Mouse (Mus musculus) MEL-GATA-1-ER (cell line): ENCODE data around the gene Sfxn5.

Source experiments
- DNase-seq: peaks from one replicate; pipeline ENCODE4 v3.0.0-alpha.2; 2012; ENCODE audit warnings: low read depth; ENCODE audit errors: extremely low read depth

Gene Sfxn5

DNA sequence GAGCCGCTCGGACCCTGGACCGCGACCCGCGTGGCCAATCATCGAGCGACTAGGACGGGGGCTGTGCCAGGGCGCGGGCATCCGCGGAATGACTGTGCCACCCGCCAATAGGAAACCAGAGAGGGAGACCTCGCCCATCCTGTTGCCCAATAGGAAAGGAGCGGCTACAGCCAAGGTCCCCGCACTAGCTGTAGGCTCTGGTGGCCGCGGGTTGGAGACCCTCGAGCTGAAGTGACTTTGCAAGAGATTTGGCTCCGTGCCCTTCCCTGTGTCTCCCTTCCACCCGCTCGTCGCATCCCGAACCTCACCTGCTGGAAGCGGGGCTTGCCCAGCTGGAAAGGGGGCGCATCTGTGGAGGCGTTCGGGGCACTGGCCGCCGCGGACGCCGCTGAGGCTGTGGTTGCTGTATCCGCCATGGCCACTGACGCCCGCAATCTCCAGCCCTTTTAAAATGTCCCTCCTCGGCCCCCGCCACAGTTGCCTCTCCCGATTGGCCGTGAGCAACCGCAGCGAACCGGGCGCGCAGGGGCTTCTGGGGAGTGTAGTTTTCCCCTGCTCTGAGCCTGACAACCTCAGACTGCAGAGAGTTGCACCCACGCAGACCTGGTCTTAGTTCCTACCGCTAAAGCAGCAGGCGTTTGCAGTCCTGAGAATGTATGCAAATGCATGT, at the start of gene Sfxn5:
TSS of gene Sfxn5 (minus strand) at position 423 of the 670 bp plus-strand sequence.
- DNase-seq, result peak; percentile 85

DNA sequence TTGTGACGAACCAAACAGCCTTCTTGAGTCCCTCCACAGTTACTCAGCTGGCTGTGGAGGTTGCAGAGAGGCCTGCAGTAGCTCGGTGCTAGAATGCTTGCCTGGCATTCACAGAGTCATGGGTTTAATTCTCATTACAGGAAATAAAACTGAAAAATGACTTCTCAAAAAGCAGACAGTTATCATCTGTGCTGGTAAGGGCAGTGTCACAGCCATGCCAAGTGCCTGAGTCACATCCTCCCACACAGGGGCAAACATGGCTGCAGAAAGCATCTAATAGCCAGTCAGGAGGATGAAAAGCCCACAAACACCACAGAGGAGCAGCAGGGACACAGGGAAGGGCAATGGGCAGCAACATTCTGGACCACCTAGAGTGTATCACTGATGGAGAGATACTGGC, 49.6 kb upstream of the Sfxn5 start:
- no peak for DNase-seq

DNA sequence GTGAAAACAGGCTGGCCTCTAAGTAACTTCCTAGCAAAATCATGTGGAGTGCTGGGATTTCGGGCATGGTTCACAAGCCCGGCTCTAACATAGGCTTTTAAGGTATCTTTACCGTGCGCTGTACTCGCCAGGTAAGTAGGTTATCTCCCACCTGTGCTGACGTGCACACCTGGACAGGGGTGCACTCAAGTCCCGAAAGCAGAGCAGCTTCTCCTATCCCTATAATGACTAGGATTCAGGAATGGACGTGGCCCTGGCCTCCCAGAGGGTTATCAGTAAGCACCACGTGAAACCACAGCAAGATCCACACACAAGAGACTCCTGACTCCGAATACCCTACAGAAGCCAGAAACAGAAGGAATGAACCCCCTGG, 48.4 kb upstream of the Sfxn5 start:
- DNase-seq, result no peak

DNA sequence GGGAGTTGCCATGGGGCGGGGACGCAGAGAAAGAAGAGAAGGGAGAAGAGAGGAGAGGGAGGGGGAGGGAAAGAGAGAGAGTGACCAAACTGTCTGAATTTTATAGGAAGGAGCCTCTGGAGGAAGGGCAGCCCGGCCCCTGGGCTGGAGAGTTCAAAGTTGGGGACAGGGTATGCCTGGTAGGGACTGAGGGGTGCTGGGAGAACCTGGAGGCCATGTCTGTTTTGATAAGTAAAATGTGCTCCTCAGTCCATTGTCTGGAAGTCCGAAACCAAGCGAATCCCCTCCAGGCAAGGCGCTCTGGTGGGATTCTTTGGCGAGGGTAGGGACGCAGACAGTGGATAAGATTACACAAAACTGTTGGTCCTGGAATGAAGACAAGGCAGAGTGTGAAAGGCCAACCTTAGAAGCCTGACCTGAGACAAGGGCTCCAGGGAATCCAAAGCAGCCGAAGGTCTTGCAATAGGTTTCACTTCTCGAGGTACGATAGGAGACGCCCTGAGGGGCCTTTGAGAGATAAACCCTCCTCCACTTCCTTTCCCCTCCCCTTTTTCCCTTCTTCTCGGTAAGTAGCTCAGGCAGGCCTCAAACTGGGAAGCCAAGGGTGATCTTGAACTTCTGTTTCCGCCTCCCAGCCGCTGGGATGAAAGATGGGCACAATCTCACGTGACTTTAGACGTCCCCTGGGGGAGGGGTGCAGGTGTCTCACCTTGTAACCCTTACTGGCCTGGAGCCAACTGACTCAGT, 47.9 kb upstream of the Sfxn5 start:
- peak; percentile 74 for DNase-seq

DNA sequence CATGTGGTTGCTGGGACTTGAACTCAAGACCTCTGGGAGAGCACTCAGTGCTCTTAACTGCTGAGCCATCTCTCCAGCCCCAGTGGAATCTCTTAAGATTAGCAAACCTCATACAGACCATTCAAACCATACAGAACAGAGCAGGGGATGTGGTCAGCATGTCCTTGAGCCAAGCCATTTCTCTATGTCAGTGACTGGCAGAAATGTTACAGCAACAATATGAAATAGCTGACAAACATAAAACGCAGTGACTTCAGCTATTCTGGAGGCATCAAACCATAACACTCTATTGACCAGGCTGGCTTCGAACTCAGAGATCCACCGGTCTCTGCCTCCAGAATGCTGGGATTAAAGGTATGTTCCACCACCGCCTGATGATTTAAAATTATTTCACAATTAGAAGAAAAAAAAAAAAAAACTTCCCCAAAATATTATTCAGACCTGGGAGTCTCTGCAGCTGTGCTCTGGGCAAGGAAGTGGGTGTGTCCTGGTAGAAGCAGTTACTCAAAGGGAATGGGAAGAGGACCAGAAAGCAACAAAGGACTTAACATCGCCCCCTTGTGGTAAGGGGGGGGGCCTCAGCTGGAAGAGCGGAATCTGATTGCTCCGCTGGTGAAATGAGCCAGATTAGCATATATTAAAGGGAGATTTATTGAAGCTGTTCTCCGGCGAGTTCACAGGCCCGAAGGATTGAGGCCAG, 47.1 kb upstream of the Sfxn5 start:
- DNase-seq, result peak; percentile 85

DNA sequence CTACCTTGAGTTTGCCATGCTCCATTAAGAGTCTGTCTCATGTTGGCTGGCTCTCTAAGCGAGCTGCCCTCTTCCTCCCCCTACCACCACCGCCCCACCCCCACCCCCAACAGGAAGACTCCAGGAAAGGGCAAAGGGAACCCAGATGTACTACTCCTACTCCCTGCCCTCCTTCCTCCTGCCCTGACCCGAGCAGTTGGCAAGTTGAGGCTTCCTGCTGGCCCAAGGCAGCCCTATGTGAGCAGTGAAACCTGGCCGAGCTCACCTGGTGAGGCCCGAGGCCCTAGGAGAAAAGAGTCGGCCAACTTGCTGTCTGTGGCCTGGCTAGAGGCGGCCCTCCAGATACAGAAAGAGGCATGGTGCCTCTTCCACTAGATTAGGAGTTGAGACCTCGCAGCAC, 45.4 kb upstream of the Sfxn5 start:
- no peak for DNase-seq

DNA sequence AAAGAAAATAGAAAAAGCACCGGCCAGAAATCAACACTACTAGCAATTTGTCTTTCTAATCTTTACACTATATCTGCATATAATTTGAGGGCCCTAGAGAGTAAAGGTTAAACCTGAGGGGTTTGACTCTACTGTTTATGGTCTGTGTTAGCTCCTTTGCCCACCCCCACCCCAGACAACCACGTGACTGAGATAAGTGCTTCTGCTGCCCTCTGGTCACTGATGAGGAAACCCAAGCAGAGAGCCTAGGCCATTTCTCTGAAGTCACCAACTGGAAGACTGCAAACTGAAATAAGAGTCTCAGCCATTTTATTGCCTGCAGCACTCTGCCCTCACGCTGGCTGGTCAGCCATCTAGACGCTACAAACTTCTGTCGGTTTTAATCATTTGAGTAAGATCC, 44.7 kb upstream of the Sfxn5 start:
- no peak for DNase-seq

DNA sequence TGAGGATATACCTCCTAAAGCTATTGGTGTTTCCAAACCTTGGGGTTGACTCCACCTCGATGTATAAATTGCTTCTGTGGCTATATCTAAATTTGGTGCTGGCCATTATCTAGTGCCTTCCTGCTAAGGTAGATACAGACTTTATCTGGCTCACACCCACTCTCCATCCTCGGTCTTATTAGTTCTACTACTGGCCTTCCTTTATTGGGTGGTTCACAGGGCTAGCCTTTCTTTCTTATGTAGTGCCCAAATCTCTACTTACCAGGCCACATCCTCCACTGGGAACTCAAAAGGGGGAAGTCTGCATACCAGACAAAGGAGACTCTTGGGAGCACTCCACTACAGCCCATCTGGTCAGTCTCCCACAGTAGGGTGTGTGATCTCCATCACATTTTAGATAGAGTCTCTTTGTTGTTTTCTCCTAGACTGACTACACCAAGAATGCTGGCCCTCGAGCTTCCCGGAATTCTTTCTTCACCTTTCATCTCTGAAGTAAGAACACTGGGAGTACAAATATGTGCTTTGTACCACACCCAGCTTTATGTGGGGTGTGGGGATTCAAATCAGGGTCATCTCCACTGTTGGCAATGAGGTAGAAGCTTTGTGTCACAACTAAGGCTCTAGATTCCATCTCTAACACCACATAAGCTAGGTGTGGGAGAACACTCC, 44.0 kb upstream of the Sfxn5 start:
- peak; percentile 50 for DNase-seq

DNA sequence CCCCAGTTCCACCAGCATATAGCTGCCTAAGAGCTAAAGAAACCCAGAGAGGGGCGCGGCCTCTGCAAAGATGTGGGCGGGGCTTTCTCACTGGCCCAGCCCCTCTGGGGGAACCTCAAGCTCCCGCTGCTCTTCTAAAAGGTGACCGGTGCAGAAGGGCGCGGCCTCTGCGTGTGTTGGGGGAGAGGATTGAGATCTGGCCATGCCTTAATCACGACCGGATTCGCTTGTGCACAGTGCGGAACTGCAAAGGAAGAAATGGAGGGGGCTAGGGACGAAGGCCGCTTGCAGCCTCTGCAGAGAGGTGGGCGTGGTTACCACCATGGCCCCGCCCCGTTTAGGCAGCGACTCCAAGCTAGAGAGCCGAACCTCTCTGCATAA, 41.5 kb upstream of the Sfxn5 start:
- peak; percentile 75 for DNase-seq

DNA sequence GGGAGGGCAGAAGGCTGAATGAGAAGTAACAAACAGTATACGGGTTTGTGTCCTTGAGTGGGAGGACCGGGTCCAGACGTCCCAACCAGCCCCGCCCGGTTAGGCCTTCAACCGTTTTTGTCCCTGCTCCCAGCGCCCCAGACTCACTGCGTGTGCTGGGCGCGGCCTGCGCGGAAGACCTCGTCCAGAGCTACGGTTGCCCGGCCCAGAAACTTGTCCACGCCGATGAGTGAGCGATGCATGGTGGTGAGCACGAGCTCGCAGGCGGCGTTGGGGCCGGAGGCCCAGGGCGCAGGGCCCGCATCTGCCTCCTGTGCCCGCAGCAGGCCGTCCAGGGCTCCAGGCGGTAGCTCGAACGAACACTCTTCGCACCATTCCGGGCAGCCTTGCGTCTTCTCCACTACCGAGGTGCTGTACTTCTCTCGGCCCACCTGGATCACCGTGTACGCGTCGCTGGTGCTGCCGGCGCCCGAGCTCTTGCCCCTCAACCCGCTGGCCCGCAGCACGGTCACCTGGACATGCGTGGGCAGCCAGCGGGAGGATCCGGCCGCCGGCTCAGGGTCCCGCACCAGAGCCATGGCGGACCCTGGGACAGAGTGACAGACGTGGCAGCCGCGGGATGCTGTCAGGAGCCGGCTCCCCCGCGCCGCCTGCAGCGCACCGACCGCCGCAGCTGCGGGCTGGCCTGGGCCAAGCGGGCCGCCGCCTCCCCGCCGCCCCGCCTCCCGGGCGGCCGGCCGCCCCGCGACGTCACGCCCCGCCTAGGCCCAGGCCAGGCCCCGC, 40.9 kb upstream of the Sfxn5 start, which contains the start of gene Rab11fip5:
TSS of gene Rab11fip5 (minus strand) at position 684 of the 783 bp plus-strand sequence.
- no peak for DNase-seq

DNA sequence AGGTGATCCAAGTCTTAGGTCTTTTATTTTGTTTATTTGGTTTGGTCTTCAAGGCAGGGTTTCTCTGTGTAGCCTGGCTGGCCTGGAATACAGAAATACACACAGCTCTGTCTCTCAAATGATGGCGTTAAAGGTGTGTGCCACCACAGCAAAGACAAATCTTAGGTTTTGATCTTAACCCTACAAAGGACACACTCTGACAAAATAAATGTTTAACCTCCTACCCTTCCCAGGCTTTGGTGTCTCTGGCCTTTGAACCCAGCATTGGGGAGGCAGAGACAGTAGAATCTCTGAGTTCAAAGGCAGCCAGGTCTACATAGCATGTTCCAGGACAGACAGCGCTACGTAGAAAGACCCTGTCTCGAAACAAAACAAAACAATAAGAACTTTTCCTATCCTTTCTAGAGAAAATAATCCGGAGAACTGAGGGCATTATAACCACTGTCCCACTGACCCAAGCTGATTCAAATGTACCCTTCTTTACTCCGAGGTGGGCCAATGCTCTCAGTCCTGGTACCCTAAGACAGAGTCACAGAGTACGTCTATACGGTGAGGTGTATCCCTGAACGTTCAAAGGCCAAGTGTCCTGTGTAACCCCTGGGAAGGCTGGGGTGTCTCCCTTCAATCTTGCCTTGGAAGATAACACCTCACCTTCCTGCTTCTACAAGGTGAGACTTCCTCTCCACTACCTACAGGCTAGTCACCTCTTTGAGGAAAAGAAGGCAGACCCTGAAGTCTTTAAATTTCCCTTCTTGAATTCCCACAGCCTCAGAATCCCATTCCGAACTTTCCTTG, 40.0 kb upstream of the Sfxn5 start:
- no peak for DNase-seq

DNA sequence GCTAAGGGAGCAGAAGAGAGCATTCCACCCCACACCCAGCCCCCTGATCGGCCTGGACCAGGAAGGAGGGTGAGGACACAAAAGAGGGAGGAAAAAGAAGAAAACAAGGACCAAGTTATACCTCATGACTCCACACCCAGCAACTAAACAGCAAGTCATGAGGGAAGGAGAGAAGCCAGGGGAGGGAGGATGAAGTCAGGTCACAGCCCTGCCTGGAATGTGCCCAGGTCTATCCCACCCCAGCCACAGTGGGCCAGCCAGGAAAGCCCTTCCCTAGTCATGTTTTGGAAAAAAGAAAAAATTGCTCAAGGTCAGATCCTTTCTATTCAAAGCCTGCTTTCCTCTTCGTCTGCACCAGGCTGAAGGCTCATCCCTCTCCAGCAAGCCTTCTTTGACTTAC, 39.3 kb upstream of the Sfxn5 start:
- DNase-seq, result no peak

DNA sequence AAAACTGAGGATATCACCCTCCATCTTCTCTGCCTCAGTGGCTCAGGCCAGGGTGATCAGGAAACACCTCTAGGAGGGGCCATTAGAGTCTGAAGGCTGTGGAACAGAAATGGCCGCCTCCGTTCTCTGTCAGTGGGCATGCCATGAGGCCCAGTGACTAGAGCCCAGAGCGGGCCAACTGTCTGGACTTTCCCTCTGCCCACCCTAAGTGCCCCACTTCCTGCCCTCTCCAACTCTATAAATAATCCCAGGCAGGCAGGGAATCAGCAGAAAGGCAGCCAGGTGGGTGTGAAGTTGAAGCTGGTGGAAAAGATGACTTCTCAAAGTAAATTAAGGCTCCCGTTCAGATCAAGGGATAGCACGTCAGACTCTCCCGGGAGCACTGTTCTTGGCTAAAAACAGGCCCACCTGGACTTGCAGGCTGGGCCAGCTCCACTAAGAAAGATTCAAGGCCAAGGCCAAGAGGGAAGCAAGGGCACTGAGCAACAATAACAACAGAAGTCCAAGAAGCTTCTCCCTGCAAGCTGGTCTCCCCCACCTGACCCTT, 38.7 kb upstream of the Sfxn5 start:
- no peak for DNase-seq

DNA sequence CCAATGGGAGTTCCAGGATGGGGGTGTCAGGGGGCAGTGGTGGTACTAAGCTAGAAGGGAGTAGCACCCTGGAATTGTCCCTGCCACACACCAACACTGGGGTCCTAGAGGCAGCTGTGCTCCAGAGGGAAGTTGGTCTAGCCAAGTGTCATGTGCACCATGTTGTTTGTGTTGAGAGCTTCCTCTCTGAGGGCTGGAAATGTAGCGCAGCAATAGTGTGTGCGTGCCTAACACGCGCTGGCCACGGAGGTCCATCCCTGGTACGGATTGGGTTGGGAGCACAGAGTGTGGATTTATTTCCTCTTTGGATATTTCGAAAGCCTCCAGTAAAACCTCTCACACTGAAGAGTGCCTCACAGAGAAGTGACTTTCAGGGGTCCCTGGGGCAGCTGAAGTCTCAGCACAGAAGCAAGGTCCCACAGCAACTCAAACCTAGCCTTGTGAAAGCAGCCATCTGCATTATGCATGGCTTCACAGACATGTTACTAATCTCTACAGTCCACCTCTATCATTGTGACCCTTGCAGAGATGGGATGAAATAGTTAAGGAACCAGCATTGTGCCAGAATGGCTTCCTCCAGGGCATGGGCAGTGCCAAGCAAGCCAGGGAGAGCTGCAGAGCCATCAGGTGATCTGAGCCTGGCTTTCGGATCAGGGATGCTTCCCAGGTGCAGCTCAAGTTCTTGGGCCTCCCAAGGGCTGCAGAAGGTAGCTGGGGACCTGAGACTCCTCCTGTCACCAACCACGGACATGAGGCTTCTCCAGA, 37.6 kb upstream of the Sfxn5 start:
- no peak for DNase-seq

DNA sequence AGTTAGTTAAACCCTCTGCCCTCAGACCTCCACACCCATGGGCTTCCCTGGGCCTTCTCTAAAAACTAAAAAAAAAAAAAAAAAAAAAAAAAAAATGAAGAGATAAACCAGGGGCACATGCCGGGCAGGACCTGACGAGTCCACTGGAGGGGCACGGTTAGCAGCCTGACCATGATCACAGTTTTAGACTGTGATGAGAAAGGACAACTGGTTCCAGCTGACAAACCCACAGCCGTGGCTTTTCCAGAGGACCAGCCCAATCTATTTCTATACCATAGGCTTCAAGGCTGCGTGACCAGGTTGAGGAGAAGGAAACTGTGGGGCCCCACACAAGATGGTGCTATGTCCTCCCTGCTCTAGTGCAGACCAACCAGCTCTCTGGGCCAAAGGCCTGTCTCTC, 36.8 kb upstream of the Sfxn5 start:
- DNase-seq, result no peak

DNA sequence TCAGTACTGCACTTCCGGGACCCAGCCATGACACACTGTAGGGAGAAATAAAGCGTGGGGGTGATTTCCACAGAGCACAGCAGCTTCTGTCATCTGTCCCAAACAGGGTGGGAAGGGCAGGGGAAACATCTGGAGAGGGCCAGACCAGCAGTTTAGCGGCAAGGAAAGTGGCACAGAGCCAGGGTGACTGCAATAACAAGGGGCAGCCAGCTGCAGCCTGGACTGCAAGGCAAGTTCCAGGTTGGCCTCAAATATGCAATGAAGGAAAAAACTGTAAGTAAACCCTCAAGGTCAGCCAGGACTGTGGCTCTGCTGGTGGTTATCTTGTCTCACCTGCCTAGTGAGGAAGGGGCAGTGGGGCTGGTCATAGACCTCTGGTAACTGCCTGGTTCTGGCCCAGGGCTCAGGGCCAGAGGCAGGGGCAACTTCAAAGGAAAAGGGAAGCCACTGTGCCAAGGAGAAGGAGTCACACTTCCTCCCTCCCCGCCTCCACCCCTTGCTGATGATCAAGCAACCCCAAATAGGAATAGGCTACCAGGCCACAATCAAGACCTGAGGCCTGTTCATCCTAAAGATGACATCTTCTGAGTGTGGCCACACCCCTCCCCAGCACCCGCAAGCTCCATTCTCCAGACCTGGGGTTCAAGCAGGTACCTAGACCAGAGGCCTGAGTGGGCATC, 36.1 kb upstream of the Sfxn5 start:
- DNase-seq, result no peak

DNA sequence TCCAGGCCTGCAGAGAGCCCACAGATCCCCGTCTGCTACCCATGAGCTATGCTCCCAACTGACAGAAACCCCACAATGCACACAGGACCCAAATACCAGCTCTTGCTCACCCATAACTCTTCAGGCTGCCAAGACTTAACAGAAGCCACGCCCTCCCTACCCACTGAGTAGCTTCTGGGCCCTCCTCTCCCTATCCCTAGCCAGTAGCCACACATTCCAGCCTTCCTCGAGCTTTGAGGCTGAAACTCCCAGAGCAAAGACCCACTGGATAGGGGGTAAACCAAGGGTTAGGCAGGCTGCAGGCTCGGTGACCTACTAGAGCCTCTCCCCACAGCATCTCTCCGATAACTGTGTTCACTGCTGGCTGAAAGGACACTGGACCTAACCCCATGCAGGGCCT, 35.5 kb upstream of the Sfxn5 start:
- no peak for DNase-seq

DNA sequence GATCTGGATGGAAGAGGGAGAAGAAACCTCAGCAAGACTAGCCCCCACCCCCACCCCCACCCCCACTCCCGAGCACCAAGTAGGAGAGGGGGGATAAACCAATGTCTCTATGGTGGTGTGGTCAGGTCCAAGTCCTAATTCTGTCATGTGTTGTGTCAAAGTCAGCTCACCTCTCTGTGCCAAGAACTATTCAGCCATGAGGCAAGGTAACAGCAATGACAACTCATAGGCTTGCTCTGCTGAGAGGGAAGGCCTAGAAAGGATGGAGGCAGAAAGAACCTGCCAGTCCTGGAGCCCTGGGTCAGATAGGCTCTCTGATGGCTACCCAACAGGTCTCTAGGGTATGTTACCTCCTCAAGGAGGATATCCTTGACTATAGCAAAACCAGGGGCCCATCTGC, 34.9 kb upstream of the Sfxn5 start:
- no peak for DNase-seq

DNA sequence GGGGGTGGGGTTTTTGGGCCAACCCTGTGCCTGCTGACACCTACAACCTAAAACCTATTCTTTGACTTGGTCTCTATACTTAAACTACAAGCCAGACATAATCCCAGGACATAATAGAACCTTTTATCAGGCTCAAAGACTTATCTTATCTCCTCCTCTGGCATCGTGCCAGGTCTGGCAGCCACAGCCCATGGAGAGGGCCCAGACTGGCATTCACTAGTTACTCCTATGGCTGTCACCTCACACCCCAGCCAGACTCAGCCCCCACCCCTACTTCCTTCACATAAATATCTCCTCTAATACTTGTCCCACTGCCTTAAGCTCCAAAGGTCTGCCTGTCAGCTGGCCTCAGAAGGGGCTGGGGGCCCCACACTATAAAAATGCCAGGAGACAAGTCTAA, 33.2 kb upstream of the Sfxn5 start:
- DNase-seq, result no peak
